ENCODE assay signal across 27 mouse cellular contexts in the genomic region with DNA sequence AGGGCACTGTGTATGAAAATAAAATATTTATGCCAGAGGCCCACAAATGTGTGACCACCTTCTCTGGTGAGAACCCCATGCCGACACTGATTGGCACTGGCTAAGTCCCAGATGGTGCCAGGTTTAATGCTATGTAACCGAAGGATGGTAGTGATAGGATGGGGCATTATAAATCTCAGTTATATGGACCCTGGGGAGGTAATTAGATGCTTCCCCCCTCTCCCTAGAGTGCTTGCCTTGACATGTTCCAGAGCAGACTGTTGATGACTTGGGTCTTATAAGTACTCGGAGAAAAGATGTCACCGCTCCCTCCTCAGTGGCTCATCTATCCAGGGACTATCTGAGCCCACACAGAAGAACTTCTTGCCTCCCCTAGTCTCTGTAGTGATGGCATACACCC.
"Had no signal": no experiment of that assay in that cellular context is flagged by ENCODE, and none has a peak within 500 bp of the region (broad histone marks: within the 10 kb centered on the region; RNA-seq: fewer than 3 reads in every experiment).

No protein-coding gene starts in this region.

- DNase-seq: gastrocnemius, adult 2 months; gastrocnemius, postnatal 10 days; gastrocnemius, postnatal 25 days; heart, adult 2 months; heart, postnatal 14 days; heart, postnatal 36 days; kidney, adult 11 months; kidney, adult 2 months; kidney, adult 9 months; kidney, postnatal 14 days; kidney, postnatal 36 days; liver; liver, embryonic 13.5 days had no signal

- H3K27me3 ChIP-seq: heart, embryonic 13.5 days; heart, embryonic 15.5 days; hindbrain, embryonic 12.5 days; kidney, embryonic 15.5 days; limb, embryonic 12.5 days; liver, embryonic 13.5 days had no signal

- H3K36me3 ChIP-seq: heart, embryonic 13.5 days; heart, embryonic 15.5 days; hindbrain, embryonic 10.5 days; hindbrain, embryonic 12.5 days; kidney, embryonic 15.5 days; limb, embryonic 10.5 days; limb, embryonic 12.5 days; liver, embryonic 13.5 days had no signal

- H3K9me3 ChIP-seq: heart, embryonic 13.5 days; heart, embryonic 15.5 days; hindbrain, embryonic 10.5 days; hindbrain, embryonic 12.5 days; kidney, embryonic 15.5 days; limb, embryonic 10.5 days; limb, embryonic 12.5 days had no signal

- H3K4me2 ChIP-seq: heart, embryonic 11.5 days; heart, embryonic 13.5 days; heart, embryonic 15.5 days; hindbrain, embryonic 12.5 days; hindbrain, embryonic 14.5 days; kidney, embryonic 15.5 days; limb, embryonic 12.5 days; liver, embryonic 11.5 days; liver, embryonic 13.5 days had no signal

- ATAC-seq: hindbrain, embryonic 16.5 days; intestine, embryonic 16.5 days had no signal

- H3K9ac ChIP-seq: heart, embryonic 13.5 days; heart, embryonic 15.5 days; hindbrain, embryonic 12.5 days; hindbrain, embryonic 14.5 days; kidney, embryonic 15.5 days; limb, embryonic 12.5 days; liver, embryonic 13.5 days had no signal

- H3K27ac ChIP-seq: gastrocnemius, adult 2 months; heart, adult 2 months; heart, embryonic 13.5 days; heart, embryonic 15.5 days; hindbrain, embryonic 10.5 days; hindbrain, embryonic 12.5 days; hindbrain, embryonic 14.5 days; kidney, embryonic 15.5 days; kidney, postnatal 0 days; left cerebral cortex, adult 2 months; limb, embryonic 10.5 days; limb, embryonic 12.5 days; liver, embryonic 13.5 days had no signal

- H3K4me1 ChIP-seq: heart, embryonic 13.5 days; heart, embryonic 15.5 days; hindbrain, embryonic 12.5 days; kidney, embryonic 15.5 days; limb, embryonic 10.5 days; limb, embryonic 12.5 days; liver, embryonic 13.5 days had no signal

- H3K4me3 ChIP-seq: gastrocnemius, adult 2 months; heart, adult 2 months; heart, embryonic 13.5 days; heart, embryonic 15.5 days; hindbrain, embryonic 10.5 days; hindbrain, embryonic 12.5 days; kidney, embryonic 15.5 days; left cerebral cortex, adult 2 months; limb, embryonic 10.5 days; limb, embryonic 12.5 days; liver, embryonic 13.5 days had no signal
